Comparison of ENCODE assay signal across 24 mouse cellular contexts in the genomic region with DNA sequence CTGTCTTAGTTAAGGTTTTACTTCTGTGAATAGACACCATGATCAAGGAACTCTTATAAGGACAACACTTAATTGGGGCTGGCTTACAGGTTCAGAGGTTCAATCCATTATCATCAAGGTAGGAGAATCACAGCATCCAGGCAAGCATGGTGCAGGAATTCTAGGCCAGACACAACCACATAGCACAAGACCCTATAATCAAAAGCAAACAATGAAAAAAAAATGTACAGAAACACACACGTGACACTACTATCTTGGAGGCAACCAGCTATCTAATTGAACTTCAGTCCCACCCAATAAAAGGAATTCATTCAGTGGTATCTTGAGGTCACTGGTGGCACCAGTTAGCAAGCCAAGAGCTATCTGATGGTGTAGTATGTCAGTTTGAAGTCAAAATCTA. TPM values are rescaled to one million over a fixed set of nuclear protein-coding genes. Genes with fewer than 3 reads are reported as not detected.
DNase-seq lines count a peak whose midpoint lies in the region; ATAC-seq and TF ChIP-seq lines count a peak whose summit lies in the region.
"Had no signal": no experiment of that assay in that cellular context is flagged by ENCODE, and none has a peak within 500 bp of the region (broad histone marks: within the 10 kb centered on the region; RNA-seq: fewer than 3 reads in every experiment).

No protein-coding gene starts in this region.

- TF ChIP-seq EP300 in liver, embryonic 14.5 days (IDR thresholded peaks at IDR 0.05; ENCODE audit: low read depth), result 0 out of 2 replicates have a peak, but pooled peaks have one; percentile 39
- TF ChIP-seq EP300 in MEL (IDR thresholded peaks at IDR 0.05; ENCODE audit: low read depth in 1 of 2, low read length in 2 of 2), result peak in 1 of 2 experiments; percentile 46; a peak in 1 of 4 replicates

- no peaks in the 10 kb centered on the region for H3K4me1 ChIP-seq in intestine, embryonic 14.5 days (replicated peaks; ENCODE audit: control insufficient read depth, insufficient read depth, low read length)
- H3K4me1 ChIP-seq in intestine, postnatal 0 days (replicated peaks; ENCODE audit: control insufficient read depth, insufficient read depth, low read length), result no peaks in the 10 kb centered on the region
- H3K4me1 ChIP-seq in liver, embryonic 14.5 days (replicated peaks; ENCODE audit: control insufficient read depth in 2 of 2, insufficient read depth in 2 of 2, low read length in 1 of 2), result peaks cover 17 to 41% of the 10 kb centered on the region in 2 experiments
- H3K4me1 ChIP-seq in liver, embryonic 11.5 days (replicated peaks; ENCODE audit: control insufficient read depth, insufficient read depth, low read length), result peaks cover 22% of the 10 kb centered on the region
- H3K4me1 ChIP-seq in MEL (ENCODE audit: control insufficient read depth in 1 of 2, insufficient read depth in 2 of 2, low read length in 2 of 2), result peaks cover 8 to 24% of the 10 kb centered on the region in 2 experiments
- H3K4me1 ChIP-seq: embryonic facial prominence, embryonic 13.5 days; embryonic facial prominence, embryonic 15.5 days had no signal

- no peak overlapping the region for H3K27ac ChIP-seq in intestine, embryonic 14.5 days (ENCODE audit: low read depth)
- H3K27ac ChIP-seq in intestine, postnatal 0 days (ENCODE audit: low read depth, low read length), result no peak overlapping the region
- no peak overlapping the region for H3K27ac ChIP-seq in liver, embryonic 14.5 days
- H3K27ac ChIP-seq in liver, embryonic 11.5 days (ENCODE audit: low read depth, low read length), result no peak overlapping the region
- no peak overlapping the region for H3K27ac ChIP-seq in MEL (ENCODE audit: control insufficient read depth, low read depth, low read length)
- H3K27ac ChIP-seq: embryonic facial prominence, embryonic 13.5 days; embryonic facial prominence, embryonic 15.5 days; forebrain, embryonic 10.5 days; forebrain, embryonic 12.5 days had no signal

- no peak for DNase-seq in intestine, embryonic 14.5 days (ENCODE audit: low spot score)
- no peak for DNase-seq in liver, embryonic 14.5 days (ENCODE audit: low read depth in 3 of 3, low spot score in 3 of 3)
- no peak for DNase-seq in liver, embryonic 11.5 days (ENCODE audit: low spot score)
- DNase-seq in MEL (ENCODE audit: low read depth, low spot score), result no peak
- DNase-seq in cerebellum, adult 11 months, result no peak
- DNase-seq: adrenal gland, adult 8-10 months; adrenal gland, postnatal 14 days; adrenal gland, postnatal 36 days; cerebellum, adult 18-20 months; cerebellum, adult 8-10 months; cerebellum, adult 9-11 months; cerebellum, postnatal 14 days; cerebellum, postnatal 36 days; embryo, embryonic 11 days had no signal

- no peak for TF ChIP-seq RAD21 in MEL (IDR thresholded peaks at IDR 0.05; ENCODE audit: low read depth, low read length)

- WGBS in intestine, embryonic 14.5 days, result 77% methylated on average over 1 of the region's 1 CpGs
- WGBS in intestine, postnatal 0 days, result 50% methylated on average over 1 of the region's 1 CpGs
- 8% methylated on average over 1 of the region's 1 CpGs for WGBS in liver, embryonic 14.5 days (ENCODE audit: insufficient replicate concordance)
- 46% methylated on average over 1 of the region's 1 CpGs for WGBS in liver, embryonic 11.5 days

- H3K4me3 ChIP-seq in intestine, embryonic 14.5 days (ENCODE audit: low read depth, low read length), result no peak overlapping the region
- H3K4me3 ChIP-seq in intestine, postnatal 0 days (ENCODE audit: low read depth, low read length), result no peak overlapping the region
- H3K4me3 ChIP-seq in liver, embryonic 14.5 days (ENCODE audit: insufficient read depth in 1 of 2, low read depth in 2 of 2, low read length in 2 of 2), result no peak overlapping the region
- H3K4me3 ChIP-seq in liver, embryonic 11.5 days (ENCODE audit: low read depth, low read length), result no peak overlapping the region
- H3K4me3 ChIP-seq in MEL (ENCODE audit: control insufficient read depth in 1 of 2, insufficient read depth in 1 of 2, low read depth in 2 of 2, low read length in 2 of 2), result no peak overlapping the region
- H3K4me3 ChIP-seq: embryonic facial prominence, embryonic 13.5 days; embryonic facial prominence, embryonic 15.5 days; erythroblast, embryonic 14.5 days; forebrain, embryonic 10.5 days; forebrain, embryonic 12.5 days had no signal

- no peaks in the 10 kb centered on the region for H3K79me2 ChIP-seq in MEL (ENCODE audit: control insufficient read depth, insufficient read depth, low read length, poor library complexity)

- TF ChIP-seq POLR2A in MEL (IDR thresholded peaks at IDR 0.05; ENCODE audit: control insufficient read depth in 1 of 2, insufficient read depth in 1 of 2, low read depth in 1 of 2, low read length in 2 of 2, poor library complexity in 1 of 2), result no peak

- H3K4me2 ChIP-seq in intestine, embryonic 14.5 days (ENCODE audit: low read length), result no peak overlapping the region
- H3K4me2 ChIP-seq in intestine, postnatal 0 days (replicated peaks; ENCODE audit: low read depth), result no peak overlapping the region
- no peak overlapping the region for H3K4me2 ChIP-seq in liver, embryonic 14.5 days (ENCODE audit: low read depth)
- no peak overlapping the region for H3K4me2 ChIP-seq in liver, embryonic 11.5 days
- H3K4me2 ChIP-seq: embryonic facial prominence, embryonic 13.5 days; embryonic facial prominence, embryonic 15.5 days; forebrain, embryonic 12.5 days had no signal

- no peaks in the 10 kb centered on the region for H3K36me3 ChIP-seq in intestine, embryonic 14.5 days (ENCODE audit: control insufficient read depth, insufficient read depth, low read length)
- H3K36me3 ChIP-seq in intestine, postnatal 0 days (ENCODE audit: control insufficient read depth, insufficient read depth), result no peaks in the 10 kb centered on the region
- H3K36me3 ChIP-seq in liver, embryonic 14.5 days (replicated peaks; ENCODE audit: control insufficient read depth, insufficient read depth, low read depth), result no peaks in the 10 kb centered on the region
- H3K36me3 ChIP-seq in liver, embryonic 11.5 days (ENCODE audit: control insufficient read depth, insufficient read depth, low read length), result no peaks in the 10 kb centered on the region
- peaks cover 0 to 14% of the 10 kb centered on the region in 2 experiments; a peak in 2 of 4 replicates for H3K36me3 ChIP-seq in MEL (ENCODE audit: control insufficient read depth in 1 of 2, insufficient read depth in 2 of 2, low read length in 2 of 2)
- H3K36me3 ChIP-seq: embryonic facial prominence, embryonic 13.5 days; embryonic facial prominence, embryonic 15.5 days; forebrain, embryonic 10.5 days; forebrain, embryonic 12.5 days had no signal

- no peaks in the 10 kb centered on the region for H3K9me3 ChIP-seq in intestine, embryonic 14.5 days (ENCODE audit: control insufficient read depth, low read length)
- no peaks in the 10 kb centered on the region for H3K9me3 ChIP-seq in intestine, postnatal 0 days (ENCODE audit: control insufficient read depth)
- H3K9me3 ChIP-seq in liver, embryonic 14.5 days (ENCODE audit: control insufficient read depth, low read length), result no peaks in the 10 kb centered on the region
- H3K9me3 ChIP-seq in liver, embryonic 11.5 days (ENCODE audit: control insufficient read depth, low read length), result no peaks in the 10 kb centered on the region
- no peaks in the 10 kb centered on the region for H3K9me3 ChIP-seq in MEL (replicated peaks; ENCODE audit: insufficient read depth, low read length)
- H3K9me3 ChIP-seq: embryonic facial prominence, embryonic 13.5 days; embryonic facial prominence, embryonic 15.5 days; forebrain, embryonic 10.5 days; forebrain, embryonic 12.5 days had no signal

- ATAC-seq in intestine, embryonic 14.5 days (replicated peaks; ENCODE audit: low FRiP score, low TSS enrichment, low read depth), result 0 out of 2 replicates have a peak, but pooled peaks have one; percentile 8
- no peak for ATAC-seq in intestine, postnatal 0 days
- no peak for ATAC-seq in liver, embryonic 14.5 days (ENCODE audit: insufficient read depth)
- ATAC-seq in liver, embryonic 11.5 days (replicated peaks; ENCODE audit: low FRiP score), result no peak
- ATAC-seq: activated CD4-positive, CD25-positive, alpha-beta regulatory T cell, adult 4 months; forebrain, embryonic 14.5 days; forebrain, embryonic 16.5 days; Patski had no signal

- H3K27me3 ChIP-seq in intestine, embryonic 14.5 days (replicated peaks; ENCODE audit: control insufficient read depth, insufficient read depth, low read length), result no peaks in the 10 kb centered on the region
- H3K27me3 ChIP-seq in intestine, postnatal 0 days (replicated peaks; ENCODE audit: control insufficient read depth, insufficient read depth, low read length), result no peaks in the 10 kb centered on the region
- H3K27me3 ChIP-seq in liver, embryonic 14.5 days (ENCODE audit: control insufficient read depth, insufficient read depth, low read length), result no peaks in the 10 kb centered on the region
- no peaks in the 10 kb centered on the region for H3K27me3 ChIP-seq in liver, embryonic 11.5 days (replicated peaks; ENCODE audit: control insufficient read depth, insufficient read depth, low read length)
- H3K27me3 ChIP-seq in MEL (ENCODE audit: control insufficient read depth in 1 of 2, insufficient read depth in 2 of 2, low read length in 2 of 2), result no peaks in the 10 kb centered on the region
- H3K27me3 ChIP-seq: embryonic facial prominence, embryonic 13.5 days; embryonic facial prominence, embryonic 15.5 days; forebrain, embryonic 12.5 days had no signal

- TF ChIP-seq CTCF in intestine, postnatal 0 days (IDR thresholded peaks at IDR 0.05; ENCODE audit: low read depth), result no peak
- no peak for TF ChIP-seq CTCF in liver, embryonic 14.5 days (IDR thresholded peaks at IDR 0.05; ENCODE audit: low read depth)
- no peak for TF ChIP-seq CTCF in MEL (IDR thresholded peaks at IDR 0.05 in 2 of 3, conservative IDR thresholded peaks at IDR 0.05 in 1 of 3; ENCODE audit: control insufficient read depth in 1 of 3, insufficient read depth in 1 of 3, low read depth in 2 of 3, low read length in 3 of 3, poor library complexity in 1 of 3, severe bottlenecking in 1 of 3)

- H3K9ac ChIP-seq in intestine, embryonic 14.5 days (ENCODE audit: low read length), result no peak overlapping the region
- no peak overlapping the region for H3K9ac ChIP-seq in intestine, postnatal 0 days (ENCODE audit: low read depth, low read length)
- no peak overlapping the region for H3K9ac ChIP-seq in liver, embryonic 14.5 days (replicated peaks)
- no peak overlapping the region for H3K9ac ChIP-seq in liver, embryonic 11.5 days (ENCODE audit: low read depth, low read length)
- no peak overlapping the region for H3K9ac ChIP-seq in MEL (ENCODE audit: control insufficient read depth, low read depth, low read length, poor library complexity, severe bottlenecking)
- H3K9ac ChIP-seq: embryonic facial prominence, embryonic 13.5 days; embryonic facial prominence, embryonic 15.5 days; forebrain, embryonic 12.5 days had no signal

RNA-seq across cellular contexts. Expression of gene Prpf4b, which starts 50.9 kb away (rescaled TPM):
- polyA plus RNA-seq in intestine, embryonic 14.5 days (2014; fragmentation: Nextera tagmentation; extraction: Ambion mirVana), result 87.8 and 89.3 TPM in 2 replicates
- 44.2 and 51.2 TPM in 2 replicates for polyA plus RNA-seq in intestine, postnatal 0 days (2015; fragmentation: Nextera tagmentation; extraction: Ambion mirVana)
- 33.7 and 52.4 TPM in 2 replicates for polyA plus RNA-seq in liver, embryonic 14.5 days (2012; rRNA removed)
- polyA plus RNA-seq in liver, embryonic 14.5 days (2014; fragmentation: Nextera tagmentation; extraction: Ambion mirVana), result 37.2 and 43.7 TPM in 2 replicates
- polyA plus RNA-seq in liver, embryonic 11.5 days (2014; fragmentation: Nextera tagmentation; extraction: Ambion mirVana), result 97.7 and 99.3 TPM in 2 replicates
- 66.6 and 74.9 TPM in 2 replicates for total RNA-seq in MEL (2012; rRNA removed)
- polyA plus RNA-seq in MEL (2012; ENCODE audit: insufficient read depth in 1 of 2, insufficient read length in 2 of 2, low read depth in 1 of 2, low replicate concordance in 2 of 2, missing spikeins in 1 of 2), result 10 to 100 TPM in 1 of 2 experiments, not detected in 1; 88.6 TPM
